Mouse (Mus musculus): Measurements from ENCODE around the gene Prl8a9.

The Prl8a9 gene

GRCm38 (mm10) chr13:27564506-27564905 is at the start of gene Prl8a9:
Gene Prl8a9, minus strand, starts transcription at chr13:27564606.
- no peak for DNase-seq (ENCODE audit: low read depth)

GRCm38 (mm10) chr13:27610482-27610881 is 46.1 kb upstream of the Prl8a9 start, which contains the start of gene Prl7b1:
Gene Prl7b1, minus strand, starts transcription at chr13:27610582.
- no peak for DNase-seq (ENCODE audit: low read depth)

- DNase-seq (ENCODE audit: low read depth) = no peak
Observed at GRCm38 (mm10) chr13:27582071-27582470, 17.7 kb upstream of the Prl8a9 start, which contains the start of gene Prl8a1. Gene Prl8a1, minus strand, starts transcription at chr13:27582171.

- DNase-seq (ENCODE audit: low read depth) = no peak
Observed at GRCm38 (mm10) chr13:27553336-27553735, 11.1 kb downstream of the Prl8a9 start.

GRCm38 (mm10) chr13:27523156-27523555 is 41.2 kb downstream of the Prl8a9 start:
- no peak for DNase-seq (ENCODE audit: low read depth)

GRCm38 (mm10) chr13:27513117-27513516 is 51.3 kb downstream of the Prl8a9 start, which contains the start of gene Prl8a8:
Gene Prl8a8, minus strand, starts transcription at chr13:27513217.
- DNase-seq (ENCODE audit: low read depth) = no peak
